Mouse (Mus musculus) lung, embryonic 14.5 days (tissue): Measurements from ENCODE around the gene Zbtb20. TPM values are rescaled to one million over a fixed set of nuclear protein-coding genes. Genes with fewer than 3 reads are reported as not detected.

ENCODE experiments used
- ATAC-seq: fragments of 200-750 bp; cut with Nextera tagmentation; 2 replicates; pipeline ENCODE4 v1.8.0; 2017; ENCODE audit warnings: mild to moderate bottlenecking, moderate TSS enrichment, moderate library complexity; ENCODE audit not compliant: insufficient read depth
- DNase-seq: peaks from one replicate; pipeline ENCODE4 v3.0.0-alpha.2; 2015
- H3K27ac ChIP-seq: fragments of 300-500 bp; sonication (generic); 2 replicates; pipeline ENCODE4 v1.5.1; 2014; ENCODE audit warnings: low read depth, mild to moderate bottlenecking, moderate library complexity
- H3K27me3 ChIP-seq: fragments of 300-500 bp; sonication (generic); 2 replicates; pipeline ENCODE4 v1.6.1; 2014; ENCODE audit warnings: low read length, control low read depth; ENCODE audit not compliant: insufficient read depth
- H3K36me3 ChIP-seq: fragments of 300-500 bp; sonication (generic); 2 replicates; pipeline ENCODE4 v1.6.1; 2014; ENCODE audit warnings: control low read depth; ENCODE audit not compliant: insufficient read depth
- H3K4me1 ChIP-seq: fragments of 300-500 bp; sonication (generic); 2 replicates; pipeline ENCODE4 v1.6.1; 2014; ENCODE audit warnings: antibody characterized with exemption, control low read depth; ENCODE audit not compliant: insufficient read depth
- H3K4me2 ChIP-seq: fragments of 300-500 bp; sonication (generic); 2 replicates; pipeline ENCODE4 v1.6.1; 2014; ENCODE audit warnings: mild to moderate bottlenecking
- H3K4me3 ChIP-seq: fragments of 300-500 bp; sonication (generic); 2 replicates; pipeline ENCODE4 v1.5.1; 2014; ENCODE audit warnings: low read depth, low read length
- H3K9ac ChIP-seq: fragments of 300-500 bp; sonication (generic); 2 replicates; pipeline ENCODE4 v1.6.1; 2014
- H3K9me3 ChIP-seq: fragments of 300-500 bp; sonication (generic); 2 replicates; pipeline ENCODE4 v1.6.1; 2016; ENCODE audit warnings: low read depth, low read length, control low read depth
- CTCF ChIP-seq: IDR thresholded peaks from 2 replicates; pipeline ENCODE4 v1.5.1; 2016; ENCODE audit warnings: antibody characterized with exemption, low read depth
- WGBS: fragments of 180-500 bp; shearing (Covaris S2); extraction: QIAGEN DNeasy Blood & Tissue Kit; methylation state at CpG from one replicate; pipeline ENCODE4 v1.1.7; 2014; 5-methylcytosine and 5-hydroxymethylcytosine counted together
- polyA plus RNA-seq: library from polyadenylated mRNA; unstranded; fragments of >200 nt; fragmentation: Nextera tagmentation; extraction: Ambion mirVana; gene quantifications from 2 replicates; pipeline ENCODE4 v1.2.1, GENCODE M21; 2014

Gene Zbtb20
- polyA plus RNA-seq, 1 experiment from 2014 or later, result 17.6 TPM

GRCm38 (mm10) chr16:43508166-43508998 is 632.7 kb downstream of the Zbtb20 start:
- no peak for TF ChIP-seq CTCF
- Histone ChIP-seq H3K4me1 (no peaks in the 10 kb centered on the region), H3K9me3 (no peaks in the 10 kb centered on the region), H3K9ac (no peak overlapping the region), H3K4me3 (no peak overlapping the region), H3K27ac (no peak overlapping the region), H3K27me3 (no peaks in the 10 kb centered on the region), H3K36me3 (no peaks in the 10 kb centered on the region), H3K4me2 (no peak overlapping the region)
- ATAC-seq (no peak), DNase-seq (no peak)
- WGBS, result 75% methylated on average over 9 of the region's 9 CpGs

GRCm38 (mm10) chr16:43510516-43510915 is 634.8 kb downstream of the Zbtb20 start:
- no peaks in the 10 kb centered on the region for H3K9me3 ChIP-seq
- 68% methylated on average over 5 of the region's 5 CpGs for WGBS
- no peak for TF ChIP-seq CTCF
- H3K4me3 ChIP-seq, result no peak overlapping the region
- H3K4me2 ChIP-seq, result no peak overlapping the region
- H3K9ac ChIP-seq, result no peak overlapping the region
- H3K4me1 ChIP-seq, result no peaks in the 10 kb centered on the region
- H3K27ac ChIP-seq, result no peak overlapping the region
- no peaks in the 10 kb centered on the region for H3K27me3 ChIP-seq
- no peak for DNase-seq
- no peaks in the 10 kb centered on the region for H3K36me3 ChIP-seq
- ATAC-seq, result no peak

GRCm38 (mm10) chr16:43511531-43511930 is 635.9 kb downstream of the Zbtb20 start:
- no peak for ATAC-seq
- Histone ChIP-seq H3K9me3 (no peaks in the 10 kb centered on the region), H3K4me2 (no peak overlapping the region), H3K27ac (no peak overlapping the region), H3K9ac (no peak overlapping the region), H3K27me3 (no peaks in the 10 kb centered on the region), H3K4me3 (no peak overlapping the region), H3K4me1 (no peaks in the 10 kb centered on the region), H3K36me3 (no peaks in the 10 kb centered on the region)
- no peak for DNase-seq
- 71% methylated on average over 4 of the region's 4 CpGs for WGBS
- TF ChIP-seq CTCF, result no peak

- ATAC-seq (no peak), DNase-seq (no peak)
- Histone ChIP-seq H3K27me3 (no peaks in the 10 kb centered on the region), H3K4me2 (no peak overlapping the region), H3K4me1 (no peaks in the 10 kb centered on the region), H3K9ac (no peak overlapping the region), H3K4me3 (no peak overlapping the region), H3K36me3 (no peaks in the 10 kb centered on the region), H3K27ac (no peak overlapping the region), H3K9me3 (no peaks in the 10 kb centered on the region)
- WGBS, result 54% methylated on average over 5 of the region's 5 CpGs
- no peak for TF ChIP-seq CTCF
These were observed 638.3 kb downstream of the Zbtb20 start for GRCm38 (mm10) chr16:43513933-43514332.

- no peak for TF ChIP-seq CTCF
- DNase-seq (no peak), ATAC-seq (no peak)
- Histone ChIP-seq H3K36me3 (no peaks in the 10 kb centered on the region), H3K27me3 (no peaks in the 10 kb centered on the region), H3K4me2 (no peak overlapping the region), H3K4me3 (no peak overlapping the region), H3K27ac (no peak overlapping the region), H3K4me1 (no peaks in the 10 kb centered on the region), H3K9ac (no peak overlapping the region), H3K9me3 (no peaks in the 10 kb centered on the region)
- WGBS, result 72% methylated on average over 4 of the region's 4 CpGs
These were observed 639.9 kb downstream of the Zbtb20 start for GRCm38 (mm10) chr16:43515538-43515937.

- H3K27ac ChIP-seq, result no peak overlapping the region
- no peak for DNase-seq
- no peak overlapping the region for H3K4me2 ChIP-seq
- TF ChIP-seq CTCF, result no peak
- H3K36me3 ChIP-seq, result no peaks in the 10 kb centered on the region
- ATAC-seq, result no peak
- H3K4me1 ChIP-seq, result no peaks in the 10 kb centered on the region
- H3K9ac ChIP-seq, result no peak overlapping the region
- H3K4me3 ChIP-seq, result no peak overlapping the region
- 55% methylated on average over 2 of the region's 2 CpGs for WGBS
- no peaks in the 10 kb centered on the region for H3K9me3 ChIP-seq
- H3K27me3 ChIP-seq, result no peaks in the 10 kb centered on the region
These were observed 644.6 kb downstream of the Zbtb20 start for GRCm38 (mm10) chr16:43520274-43520673.

GRCm38 (mm10) chr16:43522482-43522881 is 646.8 kb downstream of the Zbtb20 start:
- no peak overlapping the region for H3K27ac ChIP-seq
- ATAC-seq, result no peak
- no peak overlapping the region for H3K4me3 ChIP-seq
- no peak overlapping the region for H3K4me2 ChIP-seq
- no peak overlapping the region for H3K9ac ChIP-seq
- no peaks in the 10 kb centered on the region for H3K9me3 ChIP-seq
- TF ChIP-seq CTCF, result no peak
- H3K36me3 ChIP-seq, result no peaks in the 10 kb centered on the region
- DNase-seq, result no peak
- no peaks in the 10 kb centered on the region for H3K27me3 ChIP-seq
- no peaks in the 10 kb centered on the region for H3K4me1 ChIP-seq
- 86% methylated on average over 4 of the region's 4 CpGs for whole genome bisulfite sequencing
